Mouse (Mus musculus) frontal cortex, postnatal 36 days (tissue): ENCODE measurements around the gene Cep164.
A peak's percentile ranks its signal among the peaks of the same experiment; 100 is the strongest.
"Not testable (repeated sequence)": the region's sequence is repeated elsewhere in the genome, so short reads cannot be mapped to it uniquely, and the experiment has no call there.

Experiments
- DNase-seq, 2 experiments: peaks; one replicate each; pipeline ENCODE4 v3.0.0; 2022; ENCODE audit warnings: low spot score in 2 of 2

Cep164 gene

GRCm38 (mm10) chr9:45788405-45788804 is 40.1 kb downstream of the Cep164 start:
- no peak for DNase-seq

DNA sequence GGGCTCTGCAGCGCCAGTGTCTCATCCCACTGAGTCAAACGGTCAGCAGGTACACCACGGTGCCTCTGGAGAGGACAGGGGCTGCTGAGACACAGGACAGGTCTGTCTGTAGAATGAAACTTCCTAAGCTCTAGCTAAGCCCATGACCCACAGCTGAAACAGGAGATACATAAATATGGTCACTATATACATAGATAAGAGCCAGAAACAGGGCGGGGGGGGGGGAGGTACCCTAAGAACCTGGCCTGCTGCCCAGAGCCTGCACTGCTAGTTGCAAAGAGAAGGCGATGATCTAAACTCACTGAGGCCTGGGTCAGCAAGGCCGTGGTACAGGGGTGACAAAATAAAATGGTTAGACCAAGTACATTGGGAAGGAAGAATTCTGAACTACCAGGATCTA is 40.9 kb downstream of the Cep164 start:
- DNase-seq: no peak

DNA sequence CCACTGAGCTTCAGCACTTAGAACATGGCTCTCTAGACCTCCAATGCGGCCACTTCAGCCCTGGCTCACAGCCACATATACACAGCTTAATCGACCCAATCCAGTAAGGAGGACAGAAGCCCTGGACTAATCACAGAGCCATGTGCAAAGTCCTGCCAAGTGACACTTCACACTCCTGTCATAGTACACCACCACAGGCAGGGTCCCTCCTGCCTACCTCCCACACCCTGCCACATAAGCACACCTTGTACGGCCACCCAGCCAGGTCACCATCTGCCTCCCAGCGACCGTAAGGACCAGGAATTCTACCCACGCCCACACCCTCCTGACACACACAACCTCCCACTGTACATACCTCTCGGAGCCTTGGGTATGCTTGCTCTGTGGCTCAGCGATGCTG is 41.4 kb downstream of the Cep164 start:
- DNase-seq: no peak

DNA sequence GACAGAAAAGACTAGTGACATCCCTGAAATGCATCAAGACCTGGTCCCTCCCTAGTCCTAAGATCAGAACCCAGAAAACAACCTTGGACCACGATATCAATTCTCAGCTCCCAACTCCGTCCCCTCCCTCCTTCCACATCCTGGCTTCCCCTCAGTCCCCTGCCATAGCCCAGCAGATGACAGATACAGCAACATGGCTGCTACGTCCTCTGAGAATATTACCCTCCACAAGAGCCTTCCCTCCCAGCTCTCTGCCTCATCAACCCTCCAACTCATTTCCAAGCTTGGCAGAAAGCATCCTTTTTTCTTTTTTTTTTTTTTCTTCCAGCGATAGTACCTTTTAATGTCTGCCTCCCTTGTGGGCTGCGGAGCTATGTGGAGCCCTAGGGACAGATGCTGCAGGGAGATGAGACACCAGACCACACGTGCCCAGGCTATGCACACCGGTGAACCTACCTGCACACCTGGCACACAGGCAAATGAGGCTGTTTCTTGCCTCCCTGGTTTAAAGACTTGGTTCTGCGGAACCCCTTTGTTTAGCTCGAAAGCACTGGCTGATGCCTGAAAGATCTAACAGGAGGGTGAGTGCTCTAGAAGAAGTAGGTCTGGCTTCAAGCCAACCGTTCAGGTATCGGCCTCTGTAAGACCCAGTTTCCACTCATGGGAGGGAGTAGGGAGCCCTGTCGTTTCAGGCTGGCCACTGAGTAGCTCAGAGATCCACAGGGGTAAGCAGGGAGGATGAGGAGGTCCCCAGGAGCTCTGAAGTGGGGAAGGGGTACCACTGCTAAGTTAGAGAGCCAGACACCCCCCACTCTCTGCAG is 45.0 kb downstream of the Cep164 start:
- no peak for DNase-seq

GRCm38 (mm10) chr9:45779201-45779600 is 49.3 kb downstream of the Cep164 start:
- DNase-seq: no peak

GRCm38 (mm10) chr9:45776176-45776575 is 52.3 kb downstream of the Cep164 start:
- DNase-seq: not testable (repeated sequence)

GRCm38 (mm10) chr9:45774088-45774487 is 54.4 kb downstream of the Cep164 start:
- no peak for DNase-seq

- no peak for DNase-seq
Observed at GRCm38 (mm10) chr9:45769596-45769995, 58.9 kb downstream of the Cep164 start.

GRCm38 (mm10) chr9:45768421-45768820 is 60.1 kb downstream of the Cep164 start:
- no peak for DNase-seq

DNA sequence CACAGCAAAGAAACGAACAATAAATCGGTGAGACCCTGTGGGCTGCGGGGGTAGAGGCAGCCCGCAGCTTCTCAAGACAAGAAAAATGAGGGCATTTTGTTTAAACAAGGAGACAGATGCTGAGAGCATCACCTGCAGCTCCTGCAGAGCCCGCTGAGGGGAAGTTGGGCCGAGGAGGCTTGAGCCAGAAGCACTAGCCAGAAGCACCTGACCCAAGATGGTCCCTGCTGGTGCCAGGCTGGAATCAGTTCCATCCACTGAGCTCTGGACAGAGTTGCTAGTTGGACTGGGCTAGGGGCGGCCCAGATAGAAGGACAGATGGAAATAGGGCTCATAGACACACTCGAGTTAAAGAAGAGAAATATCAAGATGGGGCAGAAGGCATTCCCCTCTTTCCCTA is 61.3 kb downstream of the Cep164 start:
- DNase-seq: no peak

- peak; percentile 4 to 17 for DNase-seq
Observed at GRCm38 (mm10) chr9:45766195-45766594, 62.3 kb downstream of the Cep164 start.

DNA sequence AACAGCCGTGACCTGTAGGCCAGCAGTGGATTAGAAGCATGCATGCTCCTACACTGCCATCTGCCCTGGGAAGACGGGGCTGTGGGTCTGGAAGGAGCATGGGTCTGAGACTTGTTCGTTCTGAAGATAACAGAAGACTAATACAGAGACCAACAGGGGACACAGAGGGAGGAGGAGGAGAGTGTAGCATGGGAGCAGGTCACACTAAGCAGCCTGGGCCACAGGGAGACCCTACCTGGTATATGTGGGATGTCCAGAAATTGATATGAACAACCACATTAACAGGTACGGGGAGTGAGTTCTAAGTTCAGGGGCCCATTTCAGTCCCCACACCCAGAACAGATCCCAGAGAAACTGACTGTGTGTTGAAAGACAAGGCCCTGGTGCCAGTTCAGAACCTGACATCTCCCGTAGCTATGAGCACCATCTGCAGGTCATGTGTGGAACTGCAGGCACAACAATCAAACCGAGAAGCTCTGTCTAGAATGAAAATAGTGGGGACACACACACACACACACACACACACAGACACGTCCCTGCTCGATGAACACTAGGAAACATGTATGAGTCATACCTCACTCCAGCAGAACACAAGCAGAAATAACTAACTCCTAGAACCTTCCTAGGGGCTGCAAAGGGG is 73.9 kb downstream of the Cep164 start:
- peak; percentile 80 to 88 for DNase-seq

- DNase-seq: no peak
Observed at GRCm38 (mm10) chr9:45749917-45750316, 78.6 kb downstream of the Cep164 start.

DNA sequence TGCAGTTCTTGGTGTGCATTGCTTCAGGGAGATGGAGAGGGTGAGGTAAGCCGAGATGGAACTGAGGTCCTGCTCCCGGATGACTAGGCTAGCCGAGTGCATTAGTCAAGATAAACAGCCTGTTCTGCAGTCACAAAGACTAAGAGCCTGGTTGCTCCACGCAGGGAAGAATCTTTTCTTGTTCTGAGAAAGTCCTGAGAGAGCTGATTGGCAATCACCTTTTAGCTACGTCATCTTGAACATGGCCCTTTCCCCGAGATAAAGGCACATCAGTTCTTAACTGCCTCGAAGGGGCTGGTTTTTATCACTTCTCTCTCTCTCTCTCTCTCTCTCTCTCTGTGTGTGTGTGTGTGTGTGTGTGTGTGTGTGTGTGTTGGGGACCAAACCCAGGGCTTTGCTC is 83.0 kb downstream of the Cep164 start:
- no peak for DNase-seq

DNA sequence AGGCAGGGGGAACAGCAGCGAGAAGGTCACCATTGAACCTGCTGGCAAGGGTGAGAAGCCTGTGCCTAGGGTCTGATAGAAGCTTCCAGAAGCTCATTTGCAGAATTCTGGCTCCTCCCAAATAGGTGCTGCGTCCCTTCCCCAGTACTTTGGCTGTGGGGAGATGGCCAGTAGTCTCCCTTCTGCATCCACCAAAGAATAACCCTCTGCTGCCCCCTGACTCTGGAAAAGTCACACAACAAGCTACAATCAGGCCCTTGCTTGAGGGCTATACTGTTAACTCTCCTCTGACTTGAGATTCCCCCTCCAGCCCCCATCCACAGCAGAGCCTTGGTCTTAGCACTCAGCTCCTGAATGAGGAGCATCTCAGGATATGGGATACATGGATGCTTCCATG is 87.9 kb downstream of the Cep164 start:
- DNase-seq: no peak

DNA sequence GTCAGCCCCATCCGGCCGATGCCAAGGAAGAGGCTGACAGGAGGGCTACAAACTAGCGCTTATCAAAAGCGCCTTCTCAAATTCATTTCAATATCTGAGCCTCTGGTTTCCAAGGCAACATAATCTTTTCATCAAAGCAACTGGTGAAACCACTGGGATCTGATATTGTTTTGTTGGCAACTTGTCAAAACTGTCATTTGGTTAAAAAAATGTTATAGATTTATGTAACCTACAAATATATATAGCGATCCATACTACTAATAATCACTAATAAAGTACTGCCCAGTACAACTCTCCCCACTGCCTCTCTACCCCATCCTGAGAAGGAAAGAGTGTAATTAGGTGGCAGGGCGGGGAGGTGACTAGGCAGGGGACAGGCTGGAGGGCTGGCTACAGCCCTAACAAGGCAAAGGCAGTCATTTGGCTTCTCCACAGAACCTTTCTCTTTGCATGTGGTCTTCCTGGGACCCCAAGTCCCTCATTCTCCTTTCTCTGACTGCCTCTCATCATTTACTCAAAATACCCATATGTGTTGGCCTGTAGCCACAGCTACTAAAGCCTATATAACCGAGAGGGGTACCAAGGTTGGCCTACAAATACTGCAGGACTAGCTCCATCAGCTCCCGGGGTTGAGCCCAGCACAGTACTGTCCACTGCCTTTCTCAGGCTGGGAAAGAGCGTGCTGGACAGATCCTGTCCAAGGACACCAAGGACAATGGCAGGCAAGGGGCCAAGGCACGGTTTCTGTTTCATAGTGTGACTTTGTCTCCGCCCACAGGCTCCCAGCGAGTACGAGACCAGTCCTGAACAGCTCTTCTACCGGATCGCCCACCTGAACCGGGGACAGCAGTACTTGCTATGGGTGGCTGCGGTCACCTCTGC is 88.5 kb downstream of the Cep164 start:
- DNase-seq: no peak

- DNase-seq: no peak
Observed at GRCm38 (mm10) chr9:45739001-45739701, 89.3 kb downstream of the Cep164 start.

- DNase-seq: no peak
Observed at GRCm38 (mm10) chr9:45733246-45733645, 95.2 kb downstream of the Cep164 start.

- no peak for DNase-seq
Observed at GRCm38 (mm10) chr9:45731851-45732250, 96.6 kb downstream of the Cep164 start.

- no peak for DNase-seq
Observed at GRCm38 (mm10) chr9:45719997-45720396, 108.5 kb downstream of the Cep164 start.
